ENCODE assay signal across 14 mouse cellular contexts in genomic region chr2:75406721-75407455, GRCm38 (mm10).
DNase-seq lines count a peak whose midpoint lies in the region; ATAC-seq and TF ChIP-seq lines count a peak whose summit lies in the region.
"Had no signal": no experiment of that assay in that cellular context is flagged by ENCODE, and none has a peak within 500 bp of the region (broad histone marks: within the 10 kb centered on the region; RNA-seq: fewer than 3 reads in every experiment).

No protein-coding gene starts in this region.

- H3K9ac ChIP-seq in heart, embryonic 12.5 days, result no peak overlapping the region
- no peak overlapping the region for H3K9ac ChIP-seq in midbrain, embryonic 11.5 days (ENCODE audit: low read length)
- H3K9ac ChIP-seq: liver, embryonic 15.5 days had no signal

- WGBS in heart, embryonic 12.5 days, result 71% methylated on average over 6 of the region's 6 CpGs
- WGBS in midbrain, embryonic 11.5 days, result 78% methylated on average over 6 of the region's 6 CpGs
- 78% methylated on average over 6 of the region's 6 CpGs for WGBS in midbrain, embryonic 10.5 days

- H3K9me3 ChIP-seq in heart, embryonic 12.5 days (replicated peaks), result no peaks in the 10 kb centered on the region
- no peaks in the 10 kb centered on the region for H3K9me3 ChIP-seq in midbrain, embryonic 11.5 days (ENCODE audit: control insufficient read depth, low read length)
- no peaks in the 10 kb centered on the region for H3K9me3 ChIP-seq in midbrain, embryonic 10.5 days (replicated peaks)
- H3K9me3 ChIP-seq: liver, embryonic 15.5 days had no signal

- ATAC-seq in heart, embryonic 12.5 days (ENCODE audit: insufficient number of reproducible peaks, low FRiP score), result no peak
- ATAC-seq in midbrain, embryonic 11.5 days (ENCODE audit: low FRiP score), result no peak
- ATAC-seq: activated CD4-positive, CD25-positive, alpha-beta regulatory T cell, adult 4 months had no signal

- H3K4me3 ChIP-seq in heart, embryonic 12.5 days, result no peak overlapping the region
- no peak overlapping the region for H3K4me3 ChIP-seq in midbrain, embryonic 11.5 days (ENCODE audit: low read depth, low read length)
- no peak overlapping the region for H3K4me3 ChIP-seq in midbrain, embryonic 10.5 days
- H3K4me3 ChIP-seq in layer of hippocampus, adult 2 months, result no peak overlapping the region
- H3K4me3 ChIP-seq: left cerebral cortex, adult 2 months; liver, embryonic 15.5 days had no signal

- no peak overlapping the region for H3K4me2 ChIP-seq in heart, embryonic 12.5 days
- H3K4me2 ChIP-seq in midbrain, embryonic 11.5 days, result no peak overlapping the region
- H3K4me2 ChIP-seq: liver, embryonic 15.5 days had no signal

- no peaks in the 10 kb centered on the region for H3K27me3 ChIP-seq in heart, embryonic 12.5 days (replicated peaks)
- H3K27me3 ChIP-seq in midbrain, embryonic 11.5 days (ENCODE audit: control insufficient read depth, insufficient read depth, low read length), result no peaks in the 10 kb centered on the region
- no peaks in the 10 kb centered on the region for H3K27me3 ChIP-seq in midbrain, embryonic 10.5 days (ENCODE audit: low read depth, poor library complexity, severe bottlenecking)
- H3K27me3 ChIP-seq: liver, embryonic 15.5 days had no signal

- no peak for TF ChIP-seq CTCF in layer of hippocampus, adult 2 months (conservative IDR thresholded peaks at IDR 0.05)

- peak; percentile 54 to 77 for DNase-seq in adrenal gland, adult (ENCODE audit: inconsistent age in 2 of 2, low spot score in 1 of 2)
- no peak for DNase-seq in adrenal gland, postnatal 25 days
- peak; percentile 96 for DNase-seq in heart, adult 11 months
- DNase-seq in midbrain, embryonic 11.5 days (ENCODE audit: low spot score, missing footprints), result peak; percentile 79
- DNase-seq in midbrain, embryonic 10.5 days (ENCODE audit: low spot score), result no peak
- peak; percentile 51 for DNase-seq in lung, postnatal 36 days
- no peak for DNase-seq in layer of hippocampus, adult 2 months (ENCODE audit: low spot score in 2 of 2)
- DNase-seq: cerebellum, adult 18-20 months; kidney, postnatal 10 days had no signal

- peaks cover 3% of the 10 kb centered on the region for H3K4me1 ChIP-seq in heart, embryonic 12.5 days (replicated peaks)
- peaks cover 2% of the 10 kb centered on the region; the same call in 1 of the 2 replicates for H3K4me1 ChIP-seq in midbrain, embryonic 11.5 days (ENCODE audit: control insufficient read depth, insufficient read depth, low read length)
- peaks cover 21% of the 10 kb centered on the region for H3K4me1 ChIP-seq in midbrain, embryonic 10.5 days
- H3K4me1 ChIP-seq: liver, embryonic 15.5 days had no signal

- no peaks in the 10 kb centered on the region for H3K36me3 ChIP-seq in heart, embryonic 12.5 days
- H3K36me3 ChIP-seq in midbrain, embryonic 11.5 days (ENCODE audit: control insufficient read depth, insufficient read depth, low read length), result no peaks in the 10 kb centered on the region
- no peaks in the 10 kb centered on the region for H3K36me3 ChIP-seq in midbrain, embryonic 10.5 days
- H3K36me3 ChIP-seq: liver, embryonic 15.5 days had no signal

- H3K27ac ChIP-seq in heart, embryonic 12.5 days (ENCODE audit: poor library complexity, severe bottlenecking), result no peak overlapping the region
- no peak overlapping the region for H3K27ac ChIP-seq in midbrain, embryonic 11.5 days (ENCODE audit: low read depth, low read length)
- no peak overlapping the region for H3K27ac ChIP-seq in midbrain, embryonic 10.5 days (replicated peaks)
- no peak overlapping the region for H3K27ac ChIP-seq in layer of hippocampus, adult 2 months
- H3K27ac ChIP-seq: left cerebral cortex, adult 2 months; liver, embryonic 15.5 days; stomach, postnatal 0 days had no signal

Comparison
In these comparisons a context has a peak if more than half of its experiments do, and no peak if none do; other contexts are left out.
1. DNase-seq: peak in adrenal gland, adult (2 of 2), heart, adult 11 months (single experiment), midbrain, embryonic 11.5 days (single experiment) and lung, postnatal 36 days (single experiment); none in adrenal gland, postnatal 25 days (single experiment), midbrain, embryonic 10.5 days (single experiment) and layer of hippocampus, adult 2 months (0 of 2).